Mouse (Mus musculus): ENCODE results near the gene Gm47995.

The Gm47995 gene

DNA sequence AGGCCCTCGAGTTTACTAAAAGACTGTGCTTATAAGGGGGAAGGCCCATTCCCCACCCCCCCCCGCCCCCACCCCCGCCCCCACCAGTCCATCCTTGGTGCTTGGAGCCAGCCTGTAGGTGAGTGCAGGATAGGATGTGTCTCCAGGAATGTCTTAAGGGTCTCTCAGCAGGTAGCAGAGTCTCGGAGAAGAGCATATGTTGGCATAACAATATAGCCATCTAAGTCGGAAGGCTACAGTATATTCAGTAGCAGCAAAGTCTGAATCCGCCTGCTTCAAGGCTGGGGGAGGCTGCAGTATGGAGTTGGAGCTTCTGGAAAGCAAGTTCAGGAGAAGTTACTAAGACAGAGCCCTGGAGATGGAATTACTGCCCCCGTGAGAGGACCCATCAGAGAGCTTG is 21.9 kb downstream of the Gm47995 start:
- in situ Hi-C loops (cut with MboI; ENCODE audit: low pct_unique_long_range_greater_than_20kb in 1 of 2, low sequenced_read_pairs in 2 of 2, unreplicated experiment in 1 of 2), result no loop called here

DNA sequence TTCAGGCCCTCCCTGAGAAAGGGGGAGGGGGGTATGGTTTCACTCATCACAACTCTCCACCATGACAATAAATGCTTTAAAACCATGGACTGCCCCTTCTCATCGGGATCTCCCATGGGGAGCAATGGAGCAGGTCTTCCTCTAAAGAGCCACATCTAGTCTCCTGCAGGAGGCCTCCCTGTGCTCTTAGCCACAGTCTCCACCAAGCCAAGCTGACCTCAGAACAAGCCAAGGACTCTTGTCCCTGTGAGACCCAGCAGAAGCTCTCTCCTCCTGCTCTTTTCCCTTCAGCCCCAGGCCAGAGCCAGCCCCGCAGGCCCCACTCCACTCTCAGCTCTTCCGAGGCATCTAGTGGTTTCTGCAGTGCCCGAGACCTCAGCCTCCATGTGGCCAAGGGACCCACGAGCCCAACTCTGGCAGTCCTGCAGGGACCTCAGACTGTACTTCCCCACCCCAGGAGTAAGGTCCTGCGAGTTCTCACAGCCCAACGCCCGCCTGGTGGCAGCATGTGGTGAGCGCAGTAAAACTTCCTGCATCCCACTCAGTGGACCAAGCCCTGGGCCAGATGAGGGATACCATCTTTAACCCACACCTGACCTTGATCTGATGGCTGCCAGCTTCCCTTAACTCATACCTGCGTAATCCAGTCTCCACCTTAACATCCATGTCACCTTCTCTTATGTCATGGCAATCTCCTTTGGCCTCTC is 24.5 kb downstream of the Gm47995 start:
- in situ Hi-C loops (cut with MboI; ENCODE audit: low pct_unique_long_range_greater_than_20kb in 1 of 2, low sequenced_read_pairs in 2 of 2, unreplicated experiment in 1 of 2), result no loop called here

DNA sequence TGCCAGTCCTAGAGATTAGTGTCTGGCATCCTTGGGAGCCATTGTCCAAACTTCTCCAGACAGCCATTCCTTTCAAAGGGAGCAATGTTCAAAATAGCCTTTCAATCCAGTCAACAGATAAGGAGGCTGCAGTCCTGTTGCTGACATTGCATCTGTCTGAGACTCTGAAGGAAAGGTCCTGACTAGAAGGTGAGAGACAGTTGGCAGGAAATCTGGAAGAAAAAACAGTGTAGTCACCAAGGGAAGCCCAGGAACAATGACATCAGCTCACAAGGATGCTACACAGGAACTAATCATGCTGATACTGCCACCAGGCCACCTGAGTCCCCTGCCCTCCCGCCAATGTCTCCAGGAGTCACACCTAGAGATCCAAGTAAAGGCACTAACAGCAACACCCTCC is 25.1 kb downstream of the Gm47995 start:
- in situ Hi-C loops (cut with MboI; ENCODE audit: low pct_unique_long_range_greater_than_20kb in 1 of 2, low sequenced_read_pairs in 2 of 2, unreplicated experiment in 1 of 2), result no loop called here

DNA sequence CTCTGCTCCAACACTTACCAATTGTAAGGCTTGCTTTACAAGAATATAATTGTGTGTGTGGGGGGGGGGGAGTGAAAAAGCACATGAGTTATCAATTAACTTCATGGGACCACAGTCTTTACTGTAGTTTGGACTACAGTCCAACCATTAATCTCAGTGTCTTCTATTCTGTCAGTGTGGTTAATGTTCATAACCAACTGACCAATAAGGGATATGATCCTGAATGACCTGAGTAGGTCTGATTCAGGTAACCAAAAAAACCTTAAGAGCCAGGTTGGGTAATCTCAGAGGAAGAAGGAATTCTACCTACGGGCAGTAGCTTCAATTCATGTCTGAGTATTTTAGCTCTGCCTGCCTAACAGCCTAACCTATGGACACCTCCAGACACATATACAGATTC is 26.3 kb downstream of the Gm47995 start:
- in situ Hi-C loops (cut with MboI; ENCODE audit: low pct_unique_long_range_greater_than_20kb in 1 of 2, low sequenced_read_pairs in 2 of 2, unreplicated experiment in 1 of 2), result no loop called here

DNA sequence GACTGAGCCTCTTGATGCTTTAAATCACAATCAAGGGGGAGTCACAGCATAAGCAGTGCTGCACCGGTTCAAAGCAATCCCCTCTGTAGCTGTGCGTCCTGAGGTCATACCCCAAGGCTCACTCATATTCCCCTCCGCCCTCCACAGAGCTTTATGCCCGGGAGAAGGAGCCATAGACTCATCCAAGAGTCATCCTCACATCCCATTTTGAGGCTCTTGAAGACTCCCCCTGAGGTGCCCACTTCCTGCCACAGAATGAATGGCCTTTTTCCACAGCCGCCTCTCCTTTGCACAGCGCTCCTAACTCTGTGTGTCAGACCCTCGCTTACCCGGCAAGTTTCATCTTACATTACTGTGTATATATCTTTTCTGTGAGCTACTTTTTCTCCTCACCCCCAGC is 29.3 kb downstream of the Gm47995 start:
- in situ Hi-C loops (cut with MboI; ENCODE audit: low pct_unique_long_range_greater_than_20kb in 1 of 2, low sequenced_read_pairs in 2 of 2, unreplicated experiment in 1 of 2), result no loop called here

DNA sequence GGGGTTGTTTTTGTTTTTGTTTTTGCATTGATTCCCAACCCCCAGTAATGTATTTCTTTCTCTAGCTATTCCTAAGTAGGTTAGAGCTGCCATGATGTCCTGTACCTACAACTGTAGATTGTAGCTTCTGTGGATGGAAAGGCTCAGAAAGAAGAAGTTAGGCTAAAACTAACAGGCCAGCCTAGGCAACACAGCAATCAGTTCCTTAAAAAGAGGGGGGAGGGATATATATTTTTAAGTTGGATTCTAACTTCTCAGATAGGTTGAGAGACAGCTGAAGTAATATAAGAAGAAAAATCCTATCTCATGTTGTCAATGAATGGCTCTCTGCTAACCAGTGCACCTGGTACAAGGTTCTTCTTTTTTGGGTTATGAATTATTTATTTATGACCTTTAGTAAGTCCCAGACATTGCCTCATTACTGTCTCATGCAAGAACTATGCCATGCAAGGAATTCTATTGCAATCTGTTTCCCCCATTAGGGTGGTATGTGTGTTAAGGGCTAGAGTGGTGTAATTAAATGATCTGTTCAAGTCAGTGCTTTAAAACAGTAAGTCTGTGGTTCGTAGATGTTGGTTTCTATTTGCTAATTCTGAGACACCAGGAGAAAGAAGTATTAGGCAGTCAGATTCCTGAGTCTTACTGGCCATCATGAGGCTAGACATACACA is 30.2 kb downstream of the Gm47995 start:
- in situ Hi-C loops (cut with MboI; ENCODE audit: low pct_unique_long_range_greater_than_20kb in 1 of 2, low sequenced_read_pairs in 2 of 2, unreplicated experiment in 1 of 2), result no loop called here

DNA sequence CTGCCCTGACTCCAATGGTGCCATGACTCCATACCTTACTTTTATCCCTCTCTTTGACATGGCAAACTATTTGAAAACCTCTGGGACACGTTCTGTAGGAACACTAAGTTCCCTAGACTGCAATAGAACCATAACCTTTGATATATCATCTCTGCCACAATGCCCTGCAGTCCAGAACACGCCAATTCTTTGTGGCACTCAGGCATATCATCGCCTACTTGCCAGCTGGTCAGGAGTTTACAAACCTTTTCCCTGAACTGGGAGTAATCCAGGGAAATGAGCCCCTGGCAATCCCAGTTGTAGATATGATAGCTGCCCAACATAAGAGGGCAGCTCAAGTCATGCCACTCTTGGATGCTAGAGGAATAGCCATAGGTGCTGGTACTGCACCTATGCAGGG is 34.1 kb downstream of the Gm47995 start:
- in situ Hi-C loops (cut with MboI; ENCODE audit: low pct_unique_long_range_greater_than_20kb in 1 of 2, low sequenced_read_pairs in 2 of 2, unreplicated experiment in 1 of 2), result no loop called here

DNA sequence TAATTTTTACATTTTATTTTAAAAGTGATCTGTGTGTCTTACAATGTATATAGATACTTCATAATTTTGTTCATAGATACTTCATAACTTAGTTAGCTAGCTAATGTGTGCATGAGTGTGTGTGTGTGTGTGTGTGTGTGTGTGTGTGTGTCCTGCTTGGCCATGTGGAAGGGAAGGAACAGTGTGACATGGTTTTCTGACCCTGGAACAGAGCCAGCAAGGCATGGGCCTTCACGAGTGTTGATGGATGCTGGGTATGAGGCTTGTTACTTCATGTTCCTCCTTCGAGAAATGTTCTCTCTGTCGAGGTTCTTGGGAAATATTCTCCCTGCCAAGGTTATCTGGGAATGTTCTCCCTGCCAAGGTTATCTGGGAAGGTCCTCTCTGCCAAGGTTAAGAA is 35.5 kb downstream of the Gm47995 start:
- in situ Hi-C loops (cut with MboI; ENCODE audit: low pct_unique_long_range_greater_than_20kb in 1 of 2, low sequenced_read_pairs in 2 of 2, unreplicated experiment in 1 of 2), result no loop called here

DNA sequence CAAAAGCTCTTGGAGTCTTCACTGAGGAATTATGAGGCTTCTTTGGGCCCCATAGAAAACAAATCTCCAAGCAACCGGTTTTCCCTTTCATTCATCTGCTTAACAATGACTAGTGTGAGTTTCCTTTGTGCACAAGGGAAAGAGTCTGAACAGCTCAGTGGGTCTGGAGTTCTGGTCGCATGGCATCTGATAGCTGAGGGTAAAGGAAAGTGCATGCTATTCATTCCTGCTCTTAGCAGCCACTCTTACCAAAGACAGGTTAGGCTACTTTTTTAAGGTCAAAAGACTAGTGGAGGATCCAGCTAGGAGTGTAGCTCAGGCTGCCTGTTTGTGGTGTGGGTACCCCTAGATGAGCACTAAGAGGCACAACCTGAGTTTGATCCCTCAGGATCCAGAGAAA is 37.3 kb downstream of the Gm47995 start:
- in situ Hi-C loops (cut with MboI; ENCODE audit: low pct_unique_long_range_greater_than_20kb in 1 of 2, low sequenced_read_pairs in 2 of 2, unreplicated experiment in 1 of 2), result no loop called here

DNA sequence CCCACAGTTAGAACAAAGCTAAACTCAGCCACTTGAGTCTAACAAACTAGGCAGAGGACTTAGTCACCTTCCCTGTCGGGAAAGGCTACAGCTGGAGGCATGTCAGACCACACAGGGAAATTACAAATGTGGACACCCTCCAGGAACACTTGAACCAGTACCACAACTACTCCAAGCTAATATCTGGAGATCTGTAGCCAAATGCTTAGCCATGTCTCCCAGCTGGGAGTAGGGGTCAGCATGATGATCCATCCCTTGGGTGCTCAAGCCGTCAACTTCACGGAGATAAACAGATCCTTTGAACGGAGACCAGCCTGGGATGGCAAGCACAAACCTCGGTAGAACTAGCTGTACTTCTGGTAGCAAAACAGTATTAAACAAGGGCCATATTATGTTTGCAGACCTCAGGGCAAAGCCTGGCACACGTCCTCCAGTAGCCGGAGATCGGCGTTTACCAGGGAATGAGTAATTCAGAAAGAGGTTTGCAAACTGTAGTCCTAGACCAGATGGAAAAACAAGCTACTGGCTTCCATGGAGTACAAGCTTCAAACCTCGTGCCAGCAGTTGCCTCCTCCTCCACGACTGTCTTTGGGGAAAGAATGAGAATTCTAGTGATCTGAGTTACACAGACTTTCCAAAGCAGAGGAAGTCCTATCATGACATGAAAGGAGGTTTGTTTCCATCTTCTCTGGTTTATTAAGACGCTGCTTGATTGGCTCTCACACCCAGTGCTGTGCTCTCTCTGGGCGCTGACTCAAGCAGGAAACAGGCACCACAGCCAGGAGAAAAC is 38.1 kb downstream of the Gm47995 start:
- in situ Hi-C loops (cut with MboI; ENCODE audit: low pct_unique_long_range_greater_than_20kb in 1 of 2, low sequenced_read_pairs in 2 of 2, unreplicated experiment in 1 of 2), result no loop called here

DNA sequence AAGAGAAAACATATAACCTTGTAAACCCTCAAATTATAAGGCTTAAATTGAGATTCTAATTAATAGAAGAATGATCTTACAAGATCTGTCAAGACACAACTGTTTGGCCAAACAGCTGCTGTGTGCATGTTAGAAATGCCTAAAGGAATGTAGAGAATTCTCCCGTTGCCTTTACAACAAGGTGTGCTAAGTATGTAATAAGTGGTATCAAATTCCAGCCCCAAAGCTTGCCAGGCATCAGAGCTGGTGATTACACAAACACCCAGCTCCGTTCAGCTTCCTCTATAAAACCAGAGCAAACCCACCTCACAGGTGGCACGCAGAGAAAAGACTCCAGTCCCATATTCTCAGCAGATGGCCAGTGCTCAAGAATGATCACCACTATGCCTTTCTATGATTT is 39.5 kb downstream of the Gm47995 start:
- in situ Hi-C loops (cut with MboI; ENCODE audit: low pct_unique_long_range_greater_than_20kb in 1 of 2, low sequenced_read_pairs in 2 of 2, unreplicated experiment in 1 of 2), result no loop called here

DNA sequence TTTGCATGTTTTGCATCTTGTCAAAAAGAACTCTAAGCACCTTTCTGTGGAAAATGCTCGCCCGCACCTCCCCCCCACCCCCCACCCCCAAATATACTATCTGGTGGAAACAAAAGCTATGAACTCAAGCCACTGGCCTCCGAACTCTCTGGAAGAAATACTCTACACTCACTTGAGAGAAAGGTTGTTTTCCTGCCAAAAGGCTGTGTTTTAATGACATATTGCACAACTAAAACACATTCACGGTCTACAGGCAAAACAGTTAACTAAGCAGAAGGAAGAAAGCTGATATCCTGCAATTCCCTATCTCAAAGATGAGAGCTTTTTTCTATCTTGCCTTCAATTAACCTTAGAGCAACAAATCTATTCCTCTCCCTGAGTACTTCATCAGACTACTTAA is 45.1 kb downstream of the Gm47995 start:
- in situ Hi-C loops (cut with MboI; ENCODE audit: low pct_unique_long_range_greater_than_20kb in 1 of 2, low sequenced_read_pairs in 2 of 2, unreplicated experiment in 1 of 2), result no loop called here

DNA sequence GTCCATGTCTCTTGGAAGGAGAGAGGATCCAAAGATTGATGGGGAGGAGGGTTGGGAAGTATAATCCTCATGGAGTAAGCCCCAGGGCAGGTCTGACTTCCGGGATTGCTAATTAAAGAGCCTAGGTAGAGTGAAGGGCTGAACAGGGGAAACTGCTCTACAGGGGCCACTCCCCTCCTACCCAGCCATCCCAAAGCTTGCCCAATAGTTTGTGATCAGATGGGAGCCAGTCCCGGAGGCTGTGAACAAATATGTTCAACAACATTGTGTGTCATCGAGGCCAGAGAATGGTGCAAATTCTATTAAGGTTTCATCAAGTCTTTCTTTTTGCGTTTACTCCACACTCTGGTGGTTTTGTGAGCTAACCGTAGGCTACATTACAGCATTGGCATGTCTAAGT is 45.8 kb downstream of the Gm47995 start:
- in situ Hi-C loops (cut with MboI; ENCODE audit: low pct_unique_long_range_greater_than_20kb in 1 of 2, low sequenced_read_pairs in 2 of 2, unreplicated experiment in 1 of 2), result no loop called here

DNA sequence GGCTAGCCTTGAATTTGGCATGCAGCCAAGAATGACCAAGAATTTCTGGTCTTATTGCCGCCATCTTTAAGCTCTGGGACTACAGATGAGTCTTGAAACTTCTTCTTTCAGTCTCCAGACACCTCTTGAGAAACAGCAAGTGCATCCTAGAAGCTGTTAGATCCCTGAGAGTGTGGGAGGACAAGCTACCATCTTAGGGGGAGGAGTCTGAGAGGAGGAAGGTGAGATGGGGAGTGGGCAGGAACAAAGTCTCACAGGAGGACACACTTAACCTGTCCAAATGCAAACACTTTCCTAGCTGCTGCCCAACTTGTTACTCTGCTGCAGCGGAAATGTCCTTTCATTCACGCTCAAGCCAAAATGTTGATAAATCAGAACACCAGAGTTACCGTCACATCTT is 46.5 kb downstream of the Gm47995 start:
- in situ Hi-C loops (cut with MboI; ENCODE audit: low pct_unique_long_range_greater_than_20kb in 1 of 2, low sequenced_read_pairs in 2 of 2, unreplicated experiment in 1 of 2), result no loop called here

DNA sequence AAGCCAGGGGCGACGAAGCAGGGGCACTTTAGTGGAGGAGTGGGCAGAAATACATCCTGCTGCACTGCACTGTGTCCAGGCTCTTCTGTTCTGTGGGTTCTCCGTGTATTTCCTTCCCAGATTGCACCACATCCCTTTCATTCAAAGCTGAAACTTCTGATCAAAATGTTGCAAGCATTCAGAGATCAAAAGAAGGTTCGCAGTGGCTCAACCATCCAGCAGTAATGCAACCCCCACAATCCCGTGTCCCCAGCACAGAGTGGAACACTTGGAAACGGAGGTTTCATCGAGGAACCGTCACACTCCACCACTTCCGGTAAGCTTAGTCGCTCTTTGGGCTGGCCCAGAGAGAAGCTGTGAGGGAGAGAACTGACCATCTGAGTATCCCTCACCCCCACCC is 46.9 kb downstream of the Gm47995 start:
- in situ Hi-C loops (cut with MboI; ENCODE audit: low pct_unique_long_range_greater_than_20kb in 1 of 2, low sequenced_read_pairs in 2 of 2, unreplicated experiment in 1 of 2), result no loop called here

DNA sequence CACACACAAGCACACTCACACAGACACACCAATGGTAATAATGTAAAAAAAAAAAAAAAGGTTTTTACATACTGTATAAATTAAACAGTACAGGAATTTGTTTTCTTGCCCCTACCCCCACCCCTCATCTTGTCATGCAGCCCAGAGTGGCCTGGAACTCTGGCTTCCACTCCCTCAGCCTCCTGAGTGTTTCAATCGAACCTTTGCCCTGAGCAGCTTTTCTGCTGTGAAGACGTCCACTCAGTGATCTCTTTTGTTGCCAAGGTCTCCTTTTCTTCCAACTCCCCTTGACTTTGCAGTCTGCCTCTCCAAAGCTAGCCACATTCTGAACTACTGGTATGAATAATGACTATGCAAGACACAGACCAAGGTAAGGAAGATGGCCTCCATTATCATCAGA is 47.6 kb downstream of the Gm47995 start:
- in situ Hi-C loops (cut with MboI; ENCODE audit: low pct_unique_long_range_greater_than_20kb in 1 of 2, low sequenced_read_pairs in 2 of 2, unreplicated experiment in 1 of 2), result no loop called here
